Mouse (Mus musculus): ENCODE measurements around the gene Ftl1.

Ftl1 gene

DNA sequence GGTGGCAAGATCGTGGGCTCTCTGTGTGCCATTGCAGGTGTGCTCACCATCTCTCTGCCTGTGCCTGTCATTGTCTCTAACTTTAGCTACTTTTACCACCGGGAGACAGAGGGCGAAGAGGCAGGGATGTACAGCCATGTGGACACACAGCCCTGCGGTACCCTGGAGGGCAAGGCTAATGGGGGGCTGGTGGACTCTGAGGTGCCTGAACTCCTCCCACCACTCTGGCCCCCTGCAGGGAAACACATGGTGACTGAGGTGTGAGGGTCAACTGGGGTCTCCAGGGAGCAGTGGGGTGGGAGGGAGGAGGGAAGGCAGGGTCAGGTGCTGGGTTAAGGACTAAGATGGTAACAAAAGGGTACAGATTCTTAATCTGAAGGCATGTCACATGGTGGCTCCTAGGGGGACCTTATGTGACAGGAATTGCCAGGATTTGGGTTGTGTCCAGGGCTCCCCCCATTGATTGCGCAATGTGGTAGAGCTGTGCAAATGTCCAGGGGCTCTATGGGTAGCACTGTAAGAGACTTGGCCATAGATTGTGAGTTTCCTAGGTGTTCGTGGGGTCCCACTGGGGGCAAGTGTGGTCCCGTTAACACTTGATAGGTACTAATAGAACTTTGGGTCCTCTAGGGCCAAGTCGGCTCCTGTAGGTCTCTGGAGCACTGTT lies 50.1 kb downstream of the Ftl1 start:
- DNase-seq, result no peak

DNA sequence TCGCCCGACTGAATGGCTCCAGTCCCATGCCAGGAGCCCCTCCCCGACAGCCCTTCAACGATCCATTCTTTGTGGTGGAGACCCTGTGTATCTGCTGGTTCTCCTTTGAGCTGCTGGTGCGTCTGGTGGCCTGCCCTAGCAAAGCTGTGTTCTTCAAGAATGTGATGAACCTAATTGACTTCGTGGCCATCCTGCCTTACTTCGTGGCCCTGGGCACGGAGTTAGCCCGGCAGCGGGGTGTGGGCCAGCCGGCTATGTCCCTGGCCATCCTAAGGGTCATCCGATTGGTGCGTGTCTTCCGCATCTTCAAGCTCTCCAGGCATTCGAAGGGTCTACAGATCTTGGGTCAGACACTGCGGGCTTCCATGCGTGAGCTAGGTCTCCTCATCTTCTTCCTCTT lies 50.7 kb downstream of the Ftl1 start:
- DNase-seq, result no peak

DNA sequence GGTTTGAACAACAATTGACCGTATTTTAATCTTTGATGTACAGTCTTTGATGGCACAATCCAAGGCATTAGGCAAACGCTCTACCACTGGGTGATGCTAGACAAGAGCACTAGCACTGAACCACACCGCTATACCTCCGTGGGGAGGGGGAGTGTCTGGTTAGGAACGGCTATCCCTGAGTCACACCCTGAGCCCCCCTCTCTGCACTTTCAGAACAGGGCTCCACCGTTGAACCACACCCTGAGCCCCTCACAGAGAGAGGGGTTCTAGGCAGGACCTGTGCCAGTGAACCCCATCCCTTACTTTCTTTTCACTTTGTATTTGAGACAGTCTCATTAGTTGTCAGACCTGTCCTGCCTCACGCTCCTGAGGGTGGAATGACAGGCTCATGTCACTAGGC lies 51.3 kb downstream of the Ftl1 start:
- no peak for DNase-seq
